Mouse (Mus musculus): ENCODE measurements around the gene Fcho1.
"Not testable (repeated sequence)": the region's sequence is repeated elsewhere in the genome, so short reads cannot be mapped to it uniquely, and the experiment has no call there.

DNA sequence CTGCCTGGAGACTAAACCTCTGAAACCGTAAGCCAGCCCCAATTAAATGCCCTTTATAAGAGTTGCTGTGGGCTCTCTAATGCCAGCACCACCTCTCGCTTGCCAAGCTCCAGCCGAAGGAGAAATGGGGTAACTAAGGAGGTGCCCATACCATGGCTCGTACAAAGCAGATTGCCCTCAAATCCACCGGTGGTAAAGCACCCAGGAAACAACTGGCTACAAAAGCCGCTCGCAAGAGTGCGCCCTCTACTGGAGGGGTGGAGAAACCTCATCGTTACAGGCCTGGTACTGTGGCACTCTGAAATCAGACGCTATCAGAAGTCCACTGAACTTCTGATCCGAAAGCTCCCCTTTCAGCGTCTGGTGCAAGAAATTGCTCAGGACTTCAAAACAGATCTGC is 30.1 kb downstream of the Fcho1 start:
- TF ChIP-seq CTCF (IDR thresholded peaks at IDR 0.05; ENCODE audit: low read depth, low read length): peak; percentile 38; the same call in 1 of the 2 replicates
- TF ChIP-seq POLR2AphosphoS5 (IDR thresholded peaks at IDR 0.05; ENCODE audit: insufficient replicate concordance, low read depth, low read length); GATA1 (IDR thresholded peaks at IDR 0.05; ENCODE audit: borderline replicate concordance, low read length): not testable (repeated sequence)

All from G1E (cell line).